In the genomic region with DNA sequence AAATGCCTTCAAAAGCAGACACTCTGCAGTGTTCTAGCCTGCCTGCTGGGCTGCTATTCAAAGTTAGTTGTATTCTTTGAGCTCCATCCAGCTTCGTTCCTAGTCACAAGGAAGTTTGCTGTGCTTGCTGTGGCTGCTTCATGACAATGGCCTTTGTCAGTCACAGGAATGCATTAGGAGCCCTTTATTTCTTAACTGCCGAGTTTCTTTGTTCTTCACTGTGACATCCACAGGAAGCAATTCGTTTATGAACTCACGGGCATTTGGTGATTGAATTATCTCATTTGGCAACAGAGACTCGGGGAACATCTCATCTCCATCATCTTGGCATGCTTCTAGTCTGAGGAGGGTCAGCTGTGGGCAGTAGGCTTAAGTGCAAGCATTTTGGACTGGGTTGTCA, we compare ENCODE assay signal across 31 mouse cellular contexts. TPM values are rescaled to one million over a fixed set of nuclear protein-coding genes. Genes with fewer than 3 reads are reported as not detected.
DNase-seq lines count a peak whose midpoint lies in the region; ATAC-seq lines count a peak whose summit lies in the region.
"Had no signal": no experiment of that assay in that cellular context is flagged by ENCODE, and none has a peak within 500 bp of the region (broad histone marks: within the 10 kb centered on the region; RNA-seq: fewer than 3 reads in every experiment).

No protein-coding gene starts in this region.

- peak; percentile 51 for DNase-seq in embryo, embryonic 10 days (ENCODE audit: low spot score)
- no peak for DNase-seq in embryo, embryonic 11 days
- DNase-seq in midbrain, embryonic 11.5 days (ENCODE audit: low spot score, missing footprints): no peak
- peak; percentile 11 for DNase-seq in embryo, embryonic 9.5 days (ENCODE audit: extremely low spot score)
- DNase-seq in lung, postnatal 14 days: no peak
- DNase-seq in lung, postnatal 4 days: no peak
- DNase-seq: adrenal gland, adult 8-10 months; cerebellum, adult 8-10 months; gastrocnemius, postnatal 10 days; heart, adult 18-20 months; heart, postnatal 10 days; kidney, adult 9 months; kidney, postnatal 25 days; lung, adult 18-20 months; lung, postnatal 10 days; thymus, adult 18-20 months; thymus, postnatal 36 days had no signal

- 6% methylated on average over 5 of the region's 5 CpGs for WGBS in midbrain, embryonic 11.5 days
- WGBS in midbrain, embryonic 16.5 days: 6% methylated on average over 5 of the region's 5 CpGs

- H3K4me1 ChIP-seq in midbrain, embryonic 11.5 days (ENCODE audit: control insufficient read depth, insufficient read depth, low read length): peaks cover 7% of the 10 kb centered on the region; the same call in 1 of the 2 replicates
- peaks cover 4% of the 10 kb centered on the region; the same call in 1 of the 2 replicates for H3K4me1 ChIP-seq in midbrain, embryonic 16.5 days (ENCODE audit: control insufficient read depth, insufficient read depth, low read length)
- H3K4me1 ChIP-seq: embryonic facial prominence, embryonic 12.5 days; heart, embryonic 12.5 days; hindbrain, embryonic 15.5 days; liver, embryonic 12.5 days; megakaryocyte, embryonic 14.5 days; neural tube, embryonic 15.5 days had no signal

- no peak overlapping the region for H3K4me3 ChIP-seq in midbrain, embryonic 11.5 days (ENCODE audit: low read depth, low read length)
- no peak overlapping the region for H3K4me3 ChIP-seq in midbrain, embryonic 16.5 days (ENCODE audit: low read depth, low read length)
- H3K4me3 ChIP-seq: embryonic facial prominence, embryonic 12.5 days; forebrain, embryonic 12.5 days; heart, embryonic 12.5 days; hindbrain, embryonic 15.5 days; layer of hippocampus, adult 2 months; liver, embryonic 12.5 days; megakaryocyte, embryonic 14.5 days; midbrain, embryonic 15.5 days; myocyte; neural tube, embryonic 15.5 days had no signal

- no peaks in the 10 kb centered on the region for H3K36me3 ChIP-seq in midbrain, embryonic 11.5 days (ENCODE audit: control insufficient read depth, insufficient read depth, low read length)
- H3K36me3 ChIP-seq in midbrain, embryonic 16.5 days (ENCODE audit: control insufficient read depth, insufficient read depth, low read length): no peaks in the 10 kb centered on the region
- H3K36me3 ChIP-seq: embryonic facial prominence, embryonic 12.5 days; forebrain, embryonic 12.5 days; heart, embryonic 12.5 days; hindbrain, embryonic 15.5 days; liver, embryonic 12.5 days; midbrain, embryonic 15.5 days; neural tube, embryonic 15.5 days had no signal

- no peak overlapping the region for H3K4me2 ChIP-seq in midbrain, embryonic 11.5 days
- H3K4me2 ChIP-seq in midbrain, embryonic 16.5 days (ENCODE audit: low read length): no peak overlapping the region
- H3K4me2 ChIP-seq: embryonic facial prominence, embryonic 12.5 days; forebrain, embryonic 12.5 days; heart, embryonic 12.5 days; hindbrain, embryonic 15.5 days; liver, embryonic 12.5 days; midbrain, embryonic 15.5 days; neural tube, embryonic 15.5 days had no signal

- no peaks in the 10 kb centered on the region for H3K9me3 ChIP-seq in midbrain, embryonic 11.5 days (ENCODE audit: control insufficient read depth, low read length)
- H3K9me3 ChIP-seq in midbrain, embryonic 16.5 days (replicated peaks; ENCODE audit: control insufficient read depth, low read length, poor library complexity, severe bottlenecking): 0 out of 2 replicates have a peak, but pooled peaks cover 2% of the 10 kb centered on the region
- H3K9me3 ChIP-seq: embryonic facial prominence, embryonic 12.5 days; forebrain, embryonic 12.5 days; hindbrain, embryonic 15.5 days; liver, embryonic 12.5 days; megakaryocyte, embryonic 14.5 days; midbrain, embryonic 15.5 days; neural tube, embryonic 15.5 days had no signal

- H3K27me3 ChIP-seq in midbrain, embryonic 11.5 days (ENCODE audit: control insufficient read depth, insufficient read depth, low read length): no peaks in the 10 kb centered on the region
- H3K27me3 ChIP-seq in midbrain, embryonic 16.5 days (ENCODE audit: control insufficient read depth, insufficient read depth, low read depth, low read length): no peaks in the 10 kb centered on the region
- H3K27me3 ChIP-seq: embryonic facial prominence, embryonic 12.5 days; forebrain, embryonic 12.5 days; heart, embryonic 12.5 days; hindbrain, embryonic 15.5 days; liver, embryonic 12.5 days; megakaryocyte, embryonic 14.5 days; midbrain, embryonic 15.5 days; neural tube, embryonic 15.5 days; Patski had no signal

- H3K9ac ChIP-seq in midbrain, embryonic 11.5 days (ENCODE audit: low read length): no peak overlapping the region
- H3K9ac ChIP-seq in midbrain, embryonic 16.5 days (ENCODE audit: low read depth, low read length): no peak overlapping the region
- H3K9ac ChIP-seq: embryonic facial prominence, embryonic 12.5 days; forebrain, embryonic 12.5 days; heart, embryonic 12.5 days; hindbrain, embryonic 15.5 days; liver, embryonic 12.5 days; midbrain, embryonic 15.5 days; neural tube, embryonic 15.5 days had no signal

- ATAC-seq in midbrain, embryonic 11.5 days (ENCODE audit: low FRiP score): peak; percentile 69; the same call in 1 of the 2 replicates
- ATAC-seq in midbrain, embryonic 16.5 days: no peak
- ATAC-seq: activated CD4-positive, CD25-positive, alpha-beta regulatory T cell, adult 4 months; intestine, embryonic 16.5 days; liver, embryonic 12.5 days; midbrain, embryonic 15.5 days; Patski had no signal

- H3K27ac ChIP-seq in midbrain, embryonic 11.5 days (ENCODE audit: low read depth, low read length): no peak overlapping the region
- H3K27ac ChIP-seq in midbrain, embryonic 16.5 days (ENCODE audit: low read length): no peak overlapping the region
- H3K27ac ChIP-seq: embryonic facial prominence, embryonic 12.5 days; forebrain, embryonic 12.5 days; hindbrain, embryonic 15.5 days; layer of hippocampus, adult 2 months; liver, embryonic 12.5 days; midbrain, embryonic 15.5 days; neural tube, embryonic 15.5 days had no signal

RNA-seq across cellular contexts. Expression of a gene that starts 58.3 kb away (rescaled TPM):
- polyA plus RNA-seq in midbrain, embryonic 11.5 days (2014; fragmentation: Nextera tagmentation; extraction: Ambion mirVana): 4.3 and 5.3 TPM in 2 replicates
- 72.1 and 83.1 TPM in 2 replicates for polyA plus RNA-seq in midbrain, embryonic 16.5 days (2015; fragmentation: Nextera tagmentation; extraction: Ambion mirVana)

Comparison
In these comparisons a context has a peak if more than half of its experiments do, and no peak if none do; other contexts are left out.
1. DNase-seq: peak in embryo, embryonic 10 days (single experiment) and embryo, embryonic 9.5 days (single experiment); none in embryo, embryonic 11 days (single experiment), midbrain, embryonic 11.5 days (single experiment), lung, postnatal 14 days (single experiment) and lung, postnatal 4 days (0 of 2).
2. RNA of a gene that starts 58.3 kb away (polyA plus RNA-seq): 72.1 to 83.1 TPM in midbrain, embryonic 16.5 days; 4.3 to 5.3 TPM in midbrain, embryonic 11.5 days; every median in the first group is over 10 times any median in the second.